Mouse (Mus musculus) adrenal gland, postnatal 14 days (tissue): ENCODE measurements around the gene Mrc2. TPM values are rescaled to one million over a fixed set of nuclear protein-coding genes. Genes with fewer than 3 reads are reported as not detected.

Experiments
- DNase-seq: peaks from one replicate; pipeline ENCODE4 v3.0.0; 2021; ENCODE audit warnings: mixed read lengths
- total RNA-seq: library from RNA; stranded (reverse); gene quantifications from 2 replicates; pipeline ENCODE4 v1.2.3, GENCODE M21; 2021

Gene Mrc2
- total RNA-seq, 1 experiment from 2014 or later = 21.7 TPM

DNA sequence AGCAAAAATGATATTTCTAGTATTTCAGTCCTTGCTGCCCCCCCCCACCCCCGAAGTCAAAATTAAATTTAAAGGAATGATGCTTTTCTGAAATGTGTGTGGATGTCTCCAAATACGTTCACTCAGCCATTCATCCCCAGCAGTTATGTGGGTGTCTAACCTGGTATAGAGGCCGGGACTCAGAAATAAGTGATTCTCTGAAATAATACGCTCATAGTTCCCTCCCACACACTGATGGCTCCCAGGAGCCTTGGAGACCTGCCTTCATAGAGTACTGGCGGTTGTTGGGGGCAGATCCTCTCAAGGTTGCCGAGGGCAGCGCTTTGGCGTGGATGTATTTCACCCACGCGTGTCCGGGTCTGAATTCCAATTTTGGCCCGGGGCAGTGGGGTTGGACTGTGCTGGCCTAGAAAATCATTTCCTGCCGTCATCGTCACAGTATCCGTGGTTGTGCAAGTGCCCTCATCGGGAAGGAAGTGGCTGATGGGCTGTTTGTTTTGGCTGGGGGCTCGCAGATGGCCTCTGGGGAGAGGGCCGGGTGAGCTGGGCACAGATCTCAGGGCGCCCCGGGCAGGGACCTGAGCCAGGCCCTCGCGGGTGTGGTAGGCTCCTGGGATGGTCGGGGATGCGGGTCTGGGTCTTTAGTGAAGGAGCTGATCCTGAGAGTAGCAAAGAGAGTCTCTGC lies 19.0 kb downstream of the Mrc2 start:
- peak; percentile 72 for DNase-seq

DNA sequence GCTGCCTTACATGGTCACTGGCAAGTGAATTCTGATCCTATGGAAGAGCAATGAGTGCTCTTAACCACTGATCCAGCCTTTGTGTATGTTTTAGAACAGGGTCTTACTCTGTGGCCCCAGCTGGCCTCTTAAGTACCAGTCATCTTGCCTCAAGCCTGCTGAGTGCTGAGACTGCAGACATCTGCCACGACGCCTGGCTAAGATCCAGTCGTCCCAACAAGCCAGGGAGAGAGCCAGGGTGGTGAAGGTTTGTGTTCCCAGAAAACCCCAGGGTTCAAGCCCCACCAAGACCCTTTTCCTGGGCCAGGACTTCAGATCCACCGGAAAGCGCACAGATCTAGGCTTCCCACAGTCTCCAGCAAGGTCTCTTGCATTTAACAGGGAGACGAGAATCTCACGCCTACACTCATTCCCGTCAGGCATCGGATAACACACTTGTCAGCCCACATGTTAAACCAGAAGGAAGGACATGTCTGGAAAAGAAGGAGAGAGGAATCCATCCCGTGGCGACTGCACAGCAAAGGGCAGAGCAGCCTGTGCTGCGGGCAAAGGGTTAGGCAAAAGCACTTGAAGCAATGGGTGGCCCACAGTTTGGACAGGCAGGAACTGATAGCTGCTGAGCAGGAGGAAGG lies 20.0 kb downstream of the Mrc2 start:
- no peak for DNase-seq

- peak; percentile 55 for DNase-seq
Observed at GRCm38 (mm10) chr11:105312972-105313632, 20.7 kb downstream of the Mrc2 start.

- DNase-seq = no peak
Observed at GRCm38 (mm10) chr11:105313633-105314014, 21.2 kb downstream of the Mrc2 start.

DNA sequence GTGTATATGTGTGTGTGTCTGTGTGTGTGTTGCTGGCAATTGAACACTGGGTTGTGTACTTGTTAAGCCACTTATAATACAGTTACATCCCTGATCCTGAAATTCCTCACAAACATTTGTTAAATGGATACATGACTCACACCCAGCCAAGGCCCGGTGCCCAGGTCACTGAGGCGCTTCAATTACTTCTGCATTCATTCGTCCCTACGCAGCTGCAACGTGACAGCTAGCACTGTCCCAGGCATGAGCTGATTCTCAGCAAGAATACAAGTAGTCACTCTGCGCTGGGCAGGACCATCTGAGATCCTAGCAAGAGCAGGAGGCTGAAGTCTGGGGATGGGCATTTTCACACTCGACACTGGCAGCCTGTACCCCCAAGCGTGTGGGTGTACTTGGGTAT lies 22.9 kb downstream of the Mrc2 start:
- peak; percentile 57 for DNase-seq

DNA sequence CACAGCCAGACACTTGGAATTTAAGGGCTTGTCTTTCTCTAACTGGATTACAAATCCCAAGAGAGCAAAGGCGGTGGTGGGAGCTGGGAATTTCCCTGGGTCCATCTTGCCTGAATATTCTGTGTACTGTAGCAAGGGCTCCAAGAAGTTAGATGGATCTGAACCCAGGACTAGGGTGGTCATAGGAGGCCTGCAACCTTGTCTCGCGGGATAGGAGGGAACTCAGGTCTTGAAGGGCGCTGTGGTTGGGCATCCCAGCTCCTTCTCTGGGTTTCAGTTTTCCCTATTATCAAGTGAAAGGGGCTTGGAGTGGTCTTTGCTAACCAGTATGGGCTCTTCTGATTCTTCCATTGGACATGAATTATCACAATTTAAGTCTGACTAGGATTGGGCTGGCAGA lies 23.7 kb downstream of the Mrc2 start:
- no peak for DNase-seq

DNA sequence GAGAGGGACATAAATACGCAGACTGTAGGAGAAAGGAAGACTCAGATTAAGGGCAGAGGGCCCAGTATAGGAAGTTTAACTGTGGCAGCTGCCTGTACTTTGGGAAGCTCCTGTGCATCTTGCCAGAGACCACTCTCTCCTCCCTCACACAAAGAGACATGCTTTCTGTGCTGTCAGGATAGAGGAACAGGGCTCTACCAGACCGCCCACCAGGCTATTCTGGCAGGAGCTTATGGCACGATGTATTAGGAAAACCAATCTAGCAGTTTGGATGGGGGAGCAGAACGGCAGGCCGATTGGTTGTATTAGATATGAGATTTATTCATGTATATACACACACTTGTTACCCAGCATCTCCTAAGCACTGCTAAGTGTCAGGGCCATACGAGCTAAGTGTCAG lies 25.3 kb downstream of the Mrc2 start:
- no peak for DNase-seq

DNA sequence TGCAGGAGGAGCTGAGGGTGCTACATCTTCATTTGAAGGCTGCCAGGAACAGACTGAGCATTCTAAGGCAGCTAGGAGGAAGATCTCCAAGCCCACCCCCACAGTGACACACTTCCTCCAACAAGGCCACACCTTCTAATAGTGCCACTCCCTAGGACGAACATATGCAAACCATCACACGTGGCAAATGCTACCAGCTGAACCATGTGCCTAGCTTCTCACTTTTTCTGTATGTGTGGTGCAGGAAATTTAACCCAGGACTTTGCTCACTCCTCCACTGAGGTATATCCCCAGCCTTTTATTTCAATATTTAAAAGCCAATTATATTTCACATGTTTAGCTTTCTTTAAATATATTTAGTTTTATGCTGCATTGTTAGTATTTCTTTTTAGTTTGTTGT lies 28.6 kb downstream of the Mrc2 start:
- DNase-seq = no peak

DNA sequence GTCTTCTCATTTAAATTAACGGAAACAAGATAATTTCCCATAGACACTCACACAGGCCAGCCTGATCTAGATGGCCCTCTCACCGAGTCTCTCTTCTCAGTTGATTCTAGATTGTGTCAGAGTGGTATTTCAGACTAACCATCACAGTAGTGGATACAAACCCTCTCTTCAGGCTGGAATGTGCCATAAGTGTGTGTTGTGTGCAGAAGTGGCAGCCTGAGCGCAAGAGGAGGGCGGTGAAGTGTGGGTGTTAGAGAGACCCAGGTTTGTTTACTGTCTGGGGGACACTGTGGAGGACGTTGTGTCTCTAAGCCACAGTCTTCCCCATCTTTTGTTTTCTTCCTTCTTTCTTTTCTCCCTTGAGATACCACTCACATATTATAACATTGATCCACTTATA lies 31.1 kb downstream of the Mrc2 start:
- no peak for DNase-seq

DNA sequence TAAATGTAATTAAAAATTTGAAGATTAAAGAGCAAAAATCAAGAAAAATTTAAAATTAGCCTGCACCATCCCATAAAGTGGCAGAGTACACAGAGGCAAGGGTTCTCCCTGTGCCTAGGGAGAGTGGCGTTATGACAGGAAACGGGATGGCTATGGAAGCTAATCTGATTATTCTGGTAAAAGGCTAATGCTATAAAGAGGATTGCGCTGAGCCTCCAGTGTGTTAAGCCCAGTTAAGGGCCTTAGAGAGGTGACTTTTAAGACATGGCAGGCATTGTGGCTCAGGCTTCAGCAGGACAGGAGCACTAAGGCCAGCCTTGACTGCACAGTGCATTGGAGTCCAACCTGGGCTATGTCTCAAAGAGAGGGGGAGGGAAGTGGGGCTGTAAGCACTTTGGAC lies 34.7 kb downstream of the Mrc2 start:
- no peak for DNase-seq

GRCm38 (mm10) chr11:105329962-105330361 lies 37.5 kb downstream of the Mrc2 start:
- no peak for DNase-seq

DNA sequence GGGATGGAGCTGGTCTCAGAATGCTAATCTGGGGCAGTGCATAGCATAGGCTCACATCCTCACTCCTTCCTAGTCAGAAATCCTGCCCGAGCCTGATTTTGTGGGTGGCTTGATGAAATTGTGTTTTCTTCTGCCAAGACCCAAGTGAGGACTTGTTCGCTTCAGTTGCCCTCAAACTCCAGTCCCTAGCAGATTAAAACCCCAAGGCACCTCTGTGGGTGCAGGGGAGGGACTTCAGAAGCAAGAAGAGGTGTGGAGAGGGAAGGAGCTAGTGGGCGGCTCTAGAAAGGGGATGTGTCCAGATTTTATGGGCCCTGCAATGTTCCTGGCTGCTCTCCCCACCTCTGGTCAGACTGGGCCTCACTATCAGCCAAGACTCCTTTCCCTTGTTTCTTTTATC lies 38.7 kb downstream of the Mrc2 start:
- DNase-seq = no peak

GRCm38 (mm10) chr11:105331732-105332131 lies 39.3 kb downstream of the Mrc2 start:
- DNase-seq = peak; percentile 91

DNA sequence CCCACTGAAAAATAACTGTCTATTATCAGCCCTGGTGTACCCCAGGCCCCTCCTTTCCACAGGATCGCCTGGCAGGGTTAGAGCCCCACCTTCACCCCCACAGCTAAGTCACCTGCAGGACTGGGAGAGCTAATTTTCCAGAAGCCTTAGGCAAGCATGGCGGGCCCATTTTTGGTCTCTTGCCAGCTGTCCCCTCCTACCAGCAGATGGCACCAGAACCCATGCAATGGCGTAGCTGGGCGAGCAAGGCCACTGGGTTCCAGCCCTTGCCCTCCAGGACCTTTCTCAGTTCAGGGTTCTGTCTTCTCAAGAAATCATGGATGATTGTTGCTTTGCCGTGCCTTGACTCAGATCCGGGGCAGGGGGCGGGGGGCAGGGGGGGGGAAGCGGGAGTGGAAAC lies 40.0 kb downstream of the Mrc2 start:
- DNase-seq = peak; percentile 81

DNA sequence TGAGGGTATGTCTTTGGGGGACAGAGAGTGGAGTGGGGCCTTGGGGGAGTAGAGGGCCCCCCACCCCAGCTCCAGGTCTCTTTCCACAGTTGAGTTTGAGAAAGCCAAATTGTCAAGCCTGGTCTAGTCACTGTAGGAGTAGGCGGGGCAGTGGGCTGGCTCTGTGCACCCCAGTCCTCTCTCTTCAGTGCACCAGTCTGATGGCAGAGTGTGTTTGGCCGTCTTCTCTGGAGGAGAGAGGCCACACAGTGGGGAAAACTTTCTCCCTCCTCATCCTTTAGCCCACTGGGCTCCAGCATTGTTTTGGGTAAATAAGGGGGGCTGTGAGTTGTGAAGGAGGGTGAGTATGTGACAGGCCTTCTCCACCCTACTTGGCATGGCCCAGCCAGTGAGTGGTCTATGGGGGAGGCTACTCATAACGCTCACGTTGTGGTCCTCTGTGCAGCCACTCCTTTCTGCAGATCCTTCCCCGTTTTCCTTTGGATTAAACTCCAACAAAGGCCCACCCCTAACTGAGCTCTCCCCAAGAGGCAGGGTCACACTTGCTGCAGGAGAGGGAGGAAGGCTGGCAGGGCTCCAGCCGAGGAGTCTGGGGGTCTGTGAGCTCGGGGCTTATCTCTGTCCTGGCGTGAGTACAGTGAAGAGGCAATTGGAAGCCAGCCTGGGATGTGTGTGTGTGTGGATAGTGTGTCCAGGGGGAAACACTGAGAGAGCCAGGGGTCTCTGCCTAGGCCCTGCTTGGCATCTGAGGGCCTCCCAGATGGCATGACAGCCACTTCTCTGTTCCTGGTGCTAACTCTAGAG lies 41.6 kb downstream of the Mrc2 start:
- DNase-seq = no peak

DNA sequence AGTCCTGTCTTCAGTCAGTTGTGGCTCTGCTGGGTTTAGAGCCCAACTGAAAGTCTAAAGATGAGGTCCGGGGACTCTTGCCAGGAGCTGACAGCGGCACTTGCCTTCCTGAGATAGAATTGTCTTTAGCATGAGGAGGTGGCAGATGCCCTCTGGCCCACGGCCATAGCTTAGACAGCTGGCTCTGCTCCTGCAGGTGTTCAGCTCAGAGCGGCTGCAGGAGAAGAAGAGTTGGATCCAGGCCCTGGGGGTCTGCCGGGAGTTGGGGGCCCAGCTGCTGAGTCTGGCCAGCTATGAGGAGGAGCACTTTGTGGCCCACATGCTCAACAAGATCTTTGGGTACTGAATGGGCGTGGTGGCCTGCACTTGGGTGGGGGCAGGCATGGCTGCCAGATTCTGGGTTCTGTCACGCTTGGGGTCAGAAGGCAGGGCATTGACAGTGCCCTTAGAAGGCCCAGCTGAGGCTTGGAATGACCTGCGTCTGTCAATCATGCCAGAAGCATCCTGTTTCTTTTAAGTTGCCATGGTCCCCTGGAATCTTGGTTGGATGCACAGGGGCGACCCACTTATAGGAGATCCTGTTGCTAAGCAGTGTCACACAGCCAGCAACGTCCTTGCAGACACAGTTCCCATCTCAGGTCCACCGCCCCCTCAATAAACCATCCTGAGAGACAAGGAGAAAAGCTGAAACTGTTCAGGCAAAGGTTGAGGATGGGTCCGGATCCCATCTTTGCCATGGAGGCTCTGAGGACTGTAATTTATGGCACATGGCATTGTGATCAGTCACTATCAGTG lies 46.4 kb downstream of the Mrc2 start:
- DNase-seq = no peak

- peak; percentile 41 for DNase-seq
Observed at GRCm38 (mm10) chr11:105345284-105345683, 52.8 kb downstream of the Mrc2 start.

GRCm38 (mm10) chr11:105347162-105348161 lies 55.0 kb downstream of the Mrc2 start:
- peak; percentile 93 for DNase-seq

- no peak for DNase-seq
Observed at GRCm38 (mm10) chr11:105348495-105348982, 56.1 kb downstream of the Mrc2 start.

GRCm38 (mm10) chr11:105349780-105350324 lies 57.4 kb downstream of the Mrc2 start:
- no peak for DNase-seq
